Mouse (Mus musculus) thymus, adult 2 months (tissue): ENCODE measurements around the gene Gm29797. TPM values are rescaled to one million over a fixed set of nuclear protein-coding genes. Genes with fewer than 3 reads are reported as not detected.

Experiments
- DNase-seq: peaks from one replicate; pipeline ENCODE4 v3.0.0; 2021
- H3K27ac ChIP-seq: fragments of 200-500 bp; 2 replicates; pipeline ENCODE4 v1.5.1; 2012; ENCODE audit warnings: low read length, control low read depth; ENCODE audit not compliant: control insufficient read depth, insufficient read depth
- H3K27me3 ChIP-seq: fragments of 200-500 bp; 2 replicates; pipeline ENCODE4 v1.6.1; 2012; ENCODE audit warnings: mild to moderate bottlenecking, low read length, moderate library complexity, mixed read lengths; ENCODE audit not compliant: control insufficient read depth, insufficient read depth
- H3K36me3 ChIP-seq: fragments of 200-500 bp; 2 replicates; pipeline ENCODE4 v1.6.1; 2012; ENCODE audit warnings: mild to moderate bottlenecking, low read length, moderate library complexity; ENCODE audit not compliant: control insufficient read depth, insufficient read depth
- H3K4me1 ChIP-seq: fragments of 200-500 bp; replicated peaks from 2 replicates; pipeline ENCODE4 v1.6.1; 2012; ENCODE audit warnings: low read length; ENCODE audit not compliant: control insufficient read depth, insufficient read depth
- H3K4me3 ChIP-seq: fragments of 200-500 bp; 2 replicates; pipeline ENCODE4 v1.5.1; 2012; ENCODE audit warnings: mild to moderate bottlenecking, low read length, control low read depth, moderate library complexity; ENCODE audit not compliant: control insufficient read depth, insufficient read depth
- CTCF ChIP-seq: fragments of 200-500 bp; IDR thresholded peaks from 2 replicates; pipeline ENCODE4 v1.5.1; 2012; ENCODE audit warnings: mild to moderate bottlenecking, control low read depth, low read length, moderate library complexity, borderline replicate concordance; ENCODE audit not compliant: control insufficient read depth, poor library complexity, insufficient read depth; ENCODE audit errors: extremely low read depth
- POLR2A ChIP-seq: fragments of 200-500 bp; IDR thresholded peaks from 2 replicates; pipeline ENCODE4 v1.6.1; 2012; ENCODE audit warnings: mild to moderate bottlenecking, low read length, control low read depth, moderate library complexity; ENCODE audit not compliant: control insufficient read depth, poor library complexity, insufficient read depth; ENCODE audit errors: extremely low read depth
- WGBS: fragments of 180-500 bp; shearing (Covaris S2); methylation state at CpG from one replicate; pipeline ENCODE4 v1.1.7; 2018; 5-methylcytosine and 5-hydroxymethylcytosine counted together
- polyA plus RNA-seq: library from polyadenylated mRNA; depleted of rRNA; stranded (reverse); fragments of >200 nt; gene quantifications from 2 replicates; pipeline ENCODE4 v1.2.3, GENCODE M21; 2012; rRNA removed

Gm29797 gene
- 0.57 and 1.0 TPM in 2 replicates for polyA plus RNA-seq

DNA sequence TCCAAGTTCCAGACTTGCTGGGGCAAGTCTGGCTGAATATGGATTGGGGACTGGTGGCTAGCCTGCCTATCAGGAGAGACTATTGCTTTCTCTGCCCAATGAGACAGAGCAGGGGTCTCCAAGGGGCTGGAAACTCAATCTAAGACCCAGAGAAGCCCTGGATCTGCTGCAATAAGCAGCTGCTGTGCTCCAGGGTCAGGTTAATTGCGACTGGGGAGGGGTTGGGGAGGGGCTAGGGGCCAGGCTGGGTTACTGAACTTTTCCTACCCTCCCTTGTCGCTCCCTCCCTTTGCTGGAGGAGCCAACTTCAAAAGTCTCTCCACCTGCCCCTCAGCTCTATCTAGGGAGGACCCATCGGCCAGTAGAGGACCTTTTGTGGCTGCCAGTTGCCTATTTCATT, at the start of gene Gm29797:
Gene Gm29797, plus strand, starts transcription at position 301 of the 400 bp plus-strand sequence.
- WGBS: 98% methylated on average over 3 of the region's 3 CpGs
- H3K27me3 ChIP-seq: no peaks in the 10 kb centered on the region
- DNase-seq: no peak
- no peak within 1 kb of the TSS for H3K4me3 ChIP-seq
- peaks cover 5% of the 10 kb centered on the region for H3K4me1 ChIP-seq
- peaks cover 28% of the 10 kb centered on the region for H3K36me3 ChIP-seq
- H3K27ac ChIP-seq: no peak within 1 kb of the TSS
- TF ChIP-seq POLR2A: no peak
- TF ChIP-seq CTCF: no peak

DNA sequence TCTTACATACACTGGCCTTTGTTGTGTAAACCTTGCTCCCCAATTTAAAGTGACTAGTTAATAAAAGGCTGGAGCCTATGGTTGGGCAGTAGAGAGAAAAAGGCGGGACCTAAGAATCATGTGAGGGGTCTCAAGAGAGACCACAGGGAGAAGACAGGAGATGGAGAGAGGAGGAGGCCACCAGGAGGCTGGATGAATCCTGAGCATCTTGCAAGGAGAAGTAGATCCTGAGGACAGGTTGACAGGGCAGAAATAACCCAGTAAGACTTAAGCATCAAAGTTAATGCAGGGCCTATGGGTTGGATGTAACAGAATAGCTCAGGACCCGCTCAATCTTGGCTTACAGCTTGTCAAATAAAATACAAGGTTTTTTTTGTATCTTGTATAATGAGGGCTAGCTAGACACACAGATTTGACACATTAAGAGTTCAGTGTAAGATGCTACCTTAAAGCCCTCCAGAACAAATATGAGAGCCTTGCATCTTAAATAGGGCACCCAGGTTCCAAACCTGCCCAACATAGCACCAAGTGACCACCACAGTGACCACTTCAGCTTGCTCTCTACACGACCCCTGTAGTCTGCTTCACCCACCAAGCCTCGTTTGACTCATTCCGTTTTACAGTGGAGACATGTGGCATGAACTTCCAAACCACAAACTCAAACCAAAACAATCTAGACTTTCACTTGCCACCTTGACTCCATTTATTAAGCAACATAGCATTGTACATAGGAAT, 37.9 kb upstream of the Gm29797 start:
- TF ChIP-seq CTCF: no peak
- TF ChIP-seq POLR2A: no peak
- H3K27ac ChIP-seq: no peak overlapping the region
- no peak for DNase-seq
- 87% methylated on average over 5 of the region's 5 CpGs for WGBS
- H3K27me3 ChIP-seq: no peaks in the 10 kb centered on the region
- H3K36me3 ChIP-seq: peaks cover 40% of the 10 kb centered on the region
- H3K4me3 ChIP-seq: no peak overlapping the region
- H3K4me1 ChIP-seq: no peaks in the 10 kb centered on the region

DNA sequence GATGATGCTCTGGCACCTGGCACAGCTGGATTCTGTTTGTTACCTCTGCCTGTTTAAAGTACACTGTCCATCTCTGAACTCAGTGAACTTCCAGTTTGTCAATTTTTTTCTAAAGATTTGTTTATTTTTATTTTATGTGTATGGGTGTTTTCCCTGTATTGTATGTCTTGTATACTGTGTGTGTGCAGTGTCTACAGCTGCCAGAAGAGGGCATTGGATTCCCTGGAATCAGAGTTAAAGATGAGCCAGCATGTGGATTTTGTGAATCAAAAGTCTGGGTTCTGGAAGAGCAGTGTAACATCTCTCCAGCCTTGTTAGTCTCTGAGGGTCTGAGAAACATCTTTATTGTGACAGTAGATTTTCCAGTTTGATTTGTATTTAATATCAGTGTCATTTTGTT, 33.4 kb upstream of the Gm29797 start:
- Histone ChIP-seq H3K27me3 (no peaks in the 10 kb centered on the region), H3K27ac (no peak overlapping the region), H3K4me3 (no peak overlapping the region), H3K36me3 (peaks cover 34% of the 10 kb centered on the region), H3K4me1 (no peaks in the 10 kb centered on the region)
- DNase-seq: peak; percentile 17
- TF ChIP-seq CTCF (no peak), POLR2A (no peak)

DNA sequence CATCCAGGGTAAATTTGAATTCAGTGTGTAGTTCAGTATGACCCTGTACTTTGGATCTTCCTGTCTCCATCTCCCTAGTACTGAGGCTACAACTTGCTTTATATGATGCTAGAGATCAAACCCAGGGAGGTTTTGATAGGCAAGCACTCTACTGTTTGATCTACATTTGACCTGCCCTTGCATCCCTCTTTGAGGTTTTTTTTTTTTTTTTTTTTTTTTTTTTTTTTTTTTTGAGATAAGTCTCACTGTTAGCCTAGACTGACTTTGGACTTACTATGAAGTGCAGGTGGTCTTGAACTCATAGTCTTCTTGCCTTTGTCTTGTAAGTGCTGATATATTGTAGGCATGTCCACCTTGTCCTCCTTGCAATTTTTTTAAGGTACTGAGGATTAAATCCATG, 28.4 kb upstream of the Gm29797 start:
- Histone ChIP-seq H3K27me3 (no peaks in the 10 kb centered on the region), H3K36me3 (peaks cover 30% of the 10 kb centered on the region), H3K4me1 (peaks cover 2% of the 10 kb centered on the region; the same call in 1 of the 2 replicates), H3K27ac (no peak overlapping the region), H3K4me3 (no peak overlapping the region)
- no peak for DNase-seq
- TF ChIP-seq CTCF: no peak
- no peak for TF ChIP-seq POLR2A

DNA sequence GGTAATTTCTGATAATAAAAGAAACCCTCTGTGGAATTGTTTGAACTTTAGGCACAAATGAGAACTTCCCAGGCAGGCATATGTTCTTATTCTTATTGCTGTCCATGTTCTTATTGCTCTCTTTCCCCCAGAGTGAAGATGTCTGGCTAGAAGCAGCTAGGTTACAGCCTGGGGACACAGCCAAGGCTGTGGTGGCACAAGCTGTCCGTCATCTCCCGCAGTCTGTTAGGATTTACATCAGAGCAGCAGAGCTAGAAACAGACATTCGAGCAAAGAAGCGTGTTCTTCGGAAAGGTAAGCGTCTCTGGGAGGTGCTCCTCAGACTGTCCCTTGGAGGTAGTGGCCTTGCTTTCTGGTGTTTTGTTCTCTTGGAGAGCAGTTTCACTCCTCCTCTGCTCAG, 24.2 kb upstream of the Gm29797 start:
- Histone ChIP-seq H3K4me1 (peaks cover 2% of the 10 kb centered on the region; the same call in 1 of the 2 replicates), H3K36me3 (peaks cover 60% of the 10 kb centered on the region), H3K27ac (no peak overlapping the region), H3K4me3 (no peak overlapping the region), H3K27me3 (no peaks in the 10 kb centered on the region)
- DNase-seq: no peak
- no peak for TF ChIP-seq POLR2A
- no peak for TF ChIP-seq CTCF
- 98% methylated on average over 6 of the region's 6 CpGs for WGBS

DNA sequence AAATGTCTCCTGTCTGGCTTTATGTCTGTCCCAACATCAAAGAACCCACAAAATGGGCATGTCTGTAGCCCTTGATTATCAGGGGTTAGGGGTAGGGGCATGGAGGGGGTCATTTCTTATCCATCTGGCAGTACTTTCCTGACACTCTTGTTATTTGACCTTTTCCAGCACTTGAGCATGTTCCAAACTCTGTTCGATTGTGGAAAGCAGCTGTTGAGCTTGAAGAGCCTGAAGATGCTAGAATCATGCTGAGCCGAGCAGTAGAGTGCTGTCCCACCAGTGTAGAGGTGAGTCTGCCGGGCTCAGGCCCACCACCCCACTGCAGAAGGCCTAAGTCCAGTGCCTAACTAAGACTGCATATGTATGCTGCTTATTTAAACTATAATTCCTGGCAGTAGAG, 21.0 kb upstream of the Gm29797 start:
- 95% methylated on average over 3 of the region's 3 CpGs for WGBS
- H3K4me3 ChIP-seq: no peak overlapping the region
- H3K27ac ChIP-seq: no peak overlapping the region
- no peaks in the 10 kb centered on the region for H3K4me1 ChIP-seq
- DNase-seq: no peak
- H3K27me3 ChIP-seq: no peaks in the 10 kb centered on the region
- H3K36me3 ChIP-seq: peaks cover 76% of the 10 kb centered on the region
- TF ChIP-seq CTCF (no peak), POLR2A (no peak)
